Mouse (Mus musculus): ENCODE data around the gene Adcy4. TPM values are rescaled to one million over a fixed set of nuclear protein-coding genes. Genes with fewer than 3 reads are reported as not detected.

The Adcy4 gene
- polyA plus RNA-seq, 1 experiment from 2014 or later = 26.2 TPM

GRCm38 (mm10) chr14:55822991-55823762, 39.3 kb upstream of the Adcy4 start, which contains the start of gene Nfatc4:
Nfatc4 (plus strand) TSS chr14:55823144.
- Histone ChIP-seq H3K4me3 (peak within 1 kb of the TSS; percentile 61), H3K27ac (ENCODE audit: poor library complexity, severe bottlenecking) (peak within 1 kb of the TSS; percentile 92), H3K36me3 (no peaks in the 10 kb centered on the region), H3K4me1 (replicated peaks) (peaks cover 31% of the 10 kb centered on the region), H3K4me2 (peak within 1 kb of the TSS; percentile 81), H3K9ac (peak within 1 kb of the TSS; percentile 78), H3K27me3 (replicated peaks) (no peaks in the 10 kb centered on the region), H3K9me3 (replicated peaks) (no peaks in the 10 kb centered on the region)
- under 1% methylated on average over 46 of the region's 46 CpGs for WGBS
- peak; percentile 83 for ATAC-seq (ENCODE audit: insufficient number of reproducible peaks, low FRiP score)

DNA sequence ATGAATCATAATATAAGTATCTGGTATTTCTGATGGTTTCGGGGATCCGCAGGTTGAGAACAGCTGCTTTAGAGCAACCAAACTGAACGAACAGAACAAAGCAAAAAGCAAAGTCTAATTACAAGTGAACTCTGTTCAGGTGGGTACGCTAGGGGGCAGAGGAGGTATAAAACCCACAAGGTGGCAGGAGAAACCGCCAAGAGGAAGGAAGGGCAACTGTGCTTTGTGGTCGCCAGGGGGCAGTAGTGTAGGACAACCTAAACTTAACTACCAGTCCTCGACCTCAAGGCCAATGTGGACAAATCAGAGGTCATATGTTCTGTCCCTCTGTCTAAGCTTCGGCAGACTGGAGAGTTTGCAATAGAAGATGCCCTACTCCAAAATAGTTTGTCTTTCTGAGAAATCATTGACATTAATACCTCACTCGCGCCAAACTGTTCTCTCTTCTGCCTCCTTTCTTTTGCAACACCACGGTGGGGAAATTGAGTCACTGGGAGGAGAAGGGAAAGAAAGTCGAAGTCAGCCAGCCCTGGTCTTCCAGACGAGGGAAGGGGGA, 38.6 kb upstream of the Adcy4 start:
- peak overlapping the region; percentile 78 for H3K9ac ChIP-seq
- no peaks in the 10 kb centered on the region for H3K9me3 ChIP-seq (replicated peaks)
- ATAC-seq (ENCODE audit: insufficient number of reproducible peaks, low FRiP score) = peak; percentile 30
- H3K27me3 ChIP-seq (replicated peaks) = no peaks in the 10 kb centered on the region
- peak overlapping the region; percentile 92 for H3K27ac ChIP-seq (ENCODE audit: poor library complexity, severe bottlenecking)
- peak overlapping the region; percentile 81 for H3K4me2 ChIP-seq
- no peaks in the 10 kb centered on the region for H3K36me3 ChIP-seq
- H3K4me1 ChIP-seq (replicated peaks) = peaks cover 31% of the 10 kb centered on the region
- 5% methylated on average over 12 of the region's 13 CpGs for WGBS
- peak overlapping the region; percentile 61 for H3K4me3 ChIP-seq

- no peak overlapping the region for H3K4me3 ChIP-seq
- peaks cover 20% of the 10 kb centered on the region for H3K4me1 ChIP-seq (replicated peaks)
- 76% methylated on average over 9 of the region's 9 CpGs for WGBS
- H3K4me2 ChIP-seq = no peak overlapping the region
- no peak overlapping the region for H3K9ac ChIP-seq
- H3K27ac ChIP-seq (ENCODE audit: poor library complexity, severe bottlenecking) = no peak overlapping the region
- H3K27me3 ChIP-seq (replicated peaks) = no peaks in the 10 kb centered on the region
- H3K36me3 ChIP-seq = no peaks in the 10 kb centered on the region
- ATAC-seq (ENCODE audit: insufficient number of reproducible peaks, low FRiP score) = no peak
- H3K9me3 ChIP-seq (replicated peaks) = no peaks in the 10 kb centered on the region
Measured at GRCm38 (mm10) chr14:55820576-55820975, 36.7 kb upstream of the Adcy4 start.

DNA sequence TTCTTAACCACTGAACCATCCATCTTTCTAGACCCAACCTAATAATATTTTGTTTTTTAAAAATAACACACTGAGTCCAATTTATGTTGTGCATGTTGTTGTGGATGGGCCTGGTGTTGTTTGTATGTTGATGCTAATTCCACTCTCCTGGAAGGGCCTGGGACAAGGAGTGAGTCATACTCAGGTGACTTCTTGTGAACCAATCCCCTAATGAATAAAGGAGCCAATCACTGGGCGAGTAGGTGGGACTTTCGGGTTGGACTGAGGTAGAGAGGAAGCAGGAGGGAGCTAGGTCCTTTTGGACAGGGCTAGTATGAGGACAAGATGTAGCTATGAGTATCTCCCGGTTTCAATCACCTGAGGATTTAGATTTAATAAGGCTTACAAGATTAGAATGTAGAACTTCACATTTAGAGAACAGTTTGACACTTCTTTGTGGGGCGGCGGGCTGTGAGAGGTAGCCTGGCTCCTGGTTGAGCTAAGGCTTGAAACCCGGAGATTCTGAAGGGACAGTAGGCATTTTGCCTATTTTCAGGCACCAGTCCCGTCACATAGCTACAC, 36.0 kb upstream of the Adcy4 start:
- ATAC-seq (ENCODE audit: insufficient number of reproducible peaks, low FRiP score) = no peak
- H3K27me3 ChIP-seq (replicated peaks) = no peaks in the 10 kb centered on the region
- H3K9ac ChIP-seq = no peak overlapping the region
- no peaks in the 10 kb centered on the region for H3K9me3 ChIP-seq (replicated peaks)
- no peak overlapping the region for H3K4me3 ChIP-seq
- peaks cover 18% of the 10 kb centered on the region for H3K4me1 ChIP-seq (replicated peaks)
- no peak overlapping the region for H3K27ac ChIP-seq (ENCODE audit: poor library complexity, severe bottlenecking)
- WGBS = 64% methylated on average over 7 of the region's 7 CpGs
- H3K4me2 ChIP-seq = no peak overlapping the region
- no peaks in the 10 kb centered on the region for H3K36me3 ChIP-seq

DNA sequence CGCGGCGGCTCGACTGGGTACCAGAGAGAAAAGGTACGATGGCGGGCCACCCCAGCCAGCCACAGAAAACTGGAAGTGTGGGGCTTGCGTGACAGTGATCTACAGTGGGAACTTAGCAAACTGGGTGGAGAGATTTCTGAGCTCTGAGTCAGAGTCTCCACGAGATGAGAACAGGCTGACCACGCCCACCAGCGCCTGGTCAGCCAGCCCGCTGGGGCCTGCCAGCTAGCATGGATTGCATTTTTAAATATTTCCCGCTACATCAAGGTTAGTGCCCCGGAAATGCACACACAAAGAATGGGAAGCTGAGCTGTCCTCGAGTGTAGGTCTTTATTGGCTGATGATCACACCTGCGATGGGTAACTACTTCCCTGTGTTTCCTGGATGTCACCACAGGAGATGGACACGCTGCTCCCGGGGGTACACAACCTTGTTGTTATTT, 31.4 kb upstream of the Adcy4 start:
- WGBS = 16% methylated on average over 17 of the region's 17 CpGs
- no peaks in the 10 kb centered on the region for H3K9me3 ChIP-seq (replicated peaks)
- peak; percentile 57 for ATAC-seq (ENCODE audit: insufficient number of reproducible peaks, low FRiP score)
- peak overlapping the region; percentile 66 for H3K4me2 ChIP-seq
- H3K27me3 ChIP-seq (replicated peaks) = no peaks in the 10 kb centered on the region
- peaks cover 4% of the 10 kb centered on the region for H3K4me1 ChIP-seq (replicated peaks)
- H3K27ac ChIP-seq (ENCODE audit: poor library complexity, severe bottlenecking) = no peak overlapping the region
- H3K9ac ChIP-seq = peak overlapping the region; percentile 65
- H3K36me3 ChIP-seq = no peaks in the 10 kb centered on the region
- H3K4me3 ChIP-seq = peak overlapping the region; percentile 52

- Histone ChIP-seq H3K27me3 (replicated peaks) (no peaks in the 10 kb centered on the region), H3K36me3 (no peaks in the 10 kb centered on the region), H3K9me3 (replicated peaks) (no peaks in the 10 kb centered on the region), H3K4me3 (peak overlapping the region; percentile 52), H3K4me2 (peak overlapping the region; percentile 66), H3K9ac (peak overlapping the region; percentile 65), H3K27ac (ENCODE audit: poor library complexity, severe bottlenecking) (no peak overlapping the region), H3K4me1 (replicated peaks) (peaks cover 4% of the 10 kb centered on the region)
- ATAC-seq (ENCODE audit: insufficient number of reproducible peaks, low FRiP score) = no peak
- WGBS = 19% methylated on average over 16 of the region's 16 CpGs
Measured at GRCm38 (mm10) chr14:55814885-55815284, 31.0 kb upstream of the Adcy4 start.

DNA sequence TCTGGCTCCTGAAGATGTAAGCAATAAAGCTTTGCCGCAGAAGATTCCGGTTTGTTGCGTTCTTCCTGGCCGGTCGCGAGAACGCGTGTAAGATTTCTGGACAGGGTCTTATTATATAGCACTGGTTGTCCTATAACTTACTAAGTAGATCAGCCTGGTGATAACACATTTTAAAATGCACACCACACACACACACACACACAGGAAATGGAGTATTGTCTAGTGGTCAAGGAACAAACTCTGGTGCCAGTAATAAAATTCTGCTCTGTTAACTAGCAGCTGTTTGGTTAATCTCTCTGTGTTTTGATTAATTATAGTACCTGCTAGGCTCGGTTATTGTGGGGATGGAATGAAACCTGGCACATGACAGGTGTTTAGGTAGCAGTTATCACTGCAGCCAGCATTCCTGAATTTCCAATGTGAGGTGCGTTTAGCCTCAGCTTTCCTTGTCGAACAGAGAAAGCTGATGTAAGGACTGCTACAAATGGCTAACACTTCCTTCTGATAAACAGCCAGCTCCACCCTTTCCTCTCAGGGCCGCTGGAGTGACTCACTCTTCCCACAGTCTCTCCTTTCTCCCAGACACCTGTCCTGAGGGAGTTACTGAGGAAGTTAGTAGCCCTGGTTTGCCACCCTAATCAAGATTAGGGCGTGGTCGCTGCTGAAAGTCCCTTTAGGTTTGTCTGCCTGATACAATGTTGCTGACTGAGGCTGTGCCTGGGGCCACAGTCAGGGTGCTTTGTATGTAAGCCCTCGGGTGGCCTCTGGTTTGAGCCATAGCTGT, 11.7 kb upstream of the Adcy4 start:
- H3K27me3 ChIP-seq (replicated peaks) = no peaks in the 10 kb centered on the region
- WGBS = 67% methylated on average over 15 of the region's 15 CpGs
- H3K9me3 ChIP-seq (replicated peaks) = 0 out of 2 replicates have a peak, but pooled peaks cover 2% of the 10 kb centered on the region
- no peaks in the 10 kb centered on the region for H3K36me3 ChIP-seq
- peak overlapping the region; percentile 73 for H3K27ac ChIP-seq (ENCODE audit: poor library complexity, severe bottlenecking)
- no peaks in the 10 kb centered on the region; the same call in 1 of the 2 replicates for H3K4me1 ChIP-seq (replicated peaks)
- no peak overlapping the region for H3K9ac ChIP-seq
- no peak overlapping the region for H3K4me2 ChIP-seq
- ATAC-seq (ENCODE audit: insufficient number of reproducible peaks, low FRiP score) = peak; percentile 75
- H3K4me3 ChIP-seq = no peak overlapping the region

DNA sequence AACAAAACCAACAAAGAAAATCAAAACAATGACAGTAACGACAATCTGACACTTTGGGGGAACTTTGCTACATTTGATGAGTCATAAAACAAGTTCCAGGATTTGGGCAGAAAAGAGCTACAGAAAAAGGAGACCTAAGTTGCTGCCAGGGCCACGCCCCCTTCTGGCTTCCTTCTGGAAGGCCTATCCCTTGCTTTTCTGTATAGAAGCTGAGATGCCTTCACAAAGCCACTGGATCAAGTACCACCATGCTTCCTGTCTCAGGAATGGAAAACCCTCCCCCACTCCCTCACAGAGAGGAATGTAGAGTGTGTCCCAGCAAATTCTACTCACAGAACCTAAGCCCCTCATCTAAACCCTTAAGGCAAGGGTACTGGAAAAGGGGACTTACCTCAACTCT, 10.1 kb upstream of the Adcy4 start:
- H3K4me2 ChIP-seq = no peak overlapping the region
- no peaks in the 10 kb centered on the region; the same call in 1 of the 2 replicates for H3K4me1 ChIP-seq (replicated peaks)
- no peak overlapping the region for H3K27ac ChIP-seq (ENCODE audit: poor library complexity, severe bottlenecking)
- ATAC-seq (ENCODE audit: insufficient number of reproducible peaks, low FRiP score) = no peak
- H3K4me3 ChIP-seq = no peak overlapping the region
- 61% methylated on average over 2 of the region's 2 CpGs for WGBS
- 0 out of 2 replicates have a peak, but pooled peaks cover 2% of the 10 kb centered on the region for H3K9me3 ChIP-seq (replicated peaks)
- H3K36me3 ChIP-seq = no peaks in the 10 kb centered on the region
- peaks cover 11% of the 10 kb centered on the region for H3K27me3 ChIP-seq (replicated peaks)
- H3K9ac ChIP-seq = no peak overlapping the region

- no peaks in the 10 kb centered on the region for H3K36me3 ChIP-seq
- peaks cover 14% of the 10 kb centered on the region for H3K27me3 ChIP-seq (replicated peaks)
- no peak for ATAC-seq (ENCODE audit: insufficient number of reproducible peaks, low FRiP score)
- no peak overlapping the region for H3K4me3 ChIP-seq
- peaks cover 3% of the 10 kb centered on the region; the same call in 1 of the 2 replicates for H3K4me1 ChIP-seq (replicated peaks)
- H3K9ac ChIP-seq = no peak overlapping the region
- H3K4me2 ChIP-seq = no peak overlapping the region
- 58% methylated on average over 2 of the region's 2 CpGs for WGBS
- H3K9me3 ChIP-seq (replicated peaks) = 0 out of 2 replicates have a peak, but pooled peaks cover 2% of the 10 kb centered on the region
- no peak overlapping the region for H3K27ac ChIP-seq (ENCODE audit: poor library complexity, severe bottlenecking)
Measured at GRCm38 (mm10) chr14:55793461-55793860, 9.6 kb upstream of the Adcy4 start.

GRCm38 (mm10) chr14:55788256-55789050, 4.6 kb upstream of the Adcy4 start, which contains the start of gene Ripk3:
Ripk3 (minus strand) TSS chr14:55788865.
- H3K4me1 ChIP-seq (replicated peaks) = peaks cover 24% of the 10 kb centered on the region
- H3K9ac ChIP-seq = peak within 1 kb of the TSS; percentile 45
- H3K9me3 ChIP-seq (replicated peaks) = no peaks in the 10 kb centered on the region
- peaks cover 57% of the 10 kb centered on the region for H3K27me3 ChIP-seq (replicated peaks)
- H3K4me2 ChIP-seq = peak within 1 kb of the TSS; percentile 73
- H3K36me3 ChIP-seq = no peaks in the 10 kb centered on the region
- WGBS = 2% methylated on average over 40 of the region's 40 CpGs
- peak within 1 kb of the TSS; percentile 44 for H3K4me3 ChIP-seq
- no peak within 1 kb of the TSS for H3K27ac ChIP-seq (ENCODE audit: poor library complexity, severe bottlenecking)
- no peak for ATAC-seq (ENCODE audit: insufficient number of reproducible peaks, low FRiP score)
